Mouse (Mus musculus): ENCODE results near the gene Syndig1l. TPM values are rescaled to one million over a fixed set of nuclear protein-coding genes. Genes with fewer than 3 reads are reported as not detected.

The Syndig1l gene
- not detected in 4 replicates for total RNA-seq (2023)

DNA sequence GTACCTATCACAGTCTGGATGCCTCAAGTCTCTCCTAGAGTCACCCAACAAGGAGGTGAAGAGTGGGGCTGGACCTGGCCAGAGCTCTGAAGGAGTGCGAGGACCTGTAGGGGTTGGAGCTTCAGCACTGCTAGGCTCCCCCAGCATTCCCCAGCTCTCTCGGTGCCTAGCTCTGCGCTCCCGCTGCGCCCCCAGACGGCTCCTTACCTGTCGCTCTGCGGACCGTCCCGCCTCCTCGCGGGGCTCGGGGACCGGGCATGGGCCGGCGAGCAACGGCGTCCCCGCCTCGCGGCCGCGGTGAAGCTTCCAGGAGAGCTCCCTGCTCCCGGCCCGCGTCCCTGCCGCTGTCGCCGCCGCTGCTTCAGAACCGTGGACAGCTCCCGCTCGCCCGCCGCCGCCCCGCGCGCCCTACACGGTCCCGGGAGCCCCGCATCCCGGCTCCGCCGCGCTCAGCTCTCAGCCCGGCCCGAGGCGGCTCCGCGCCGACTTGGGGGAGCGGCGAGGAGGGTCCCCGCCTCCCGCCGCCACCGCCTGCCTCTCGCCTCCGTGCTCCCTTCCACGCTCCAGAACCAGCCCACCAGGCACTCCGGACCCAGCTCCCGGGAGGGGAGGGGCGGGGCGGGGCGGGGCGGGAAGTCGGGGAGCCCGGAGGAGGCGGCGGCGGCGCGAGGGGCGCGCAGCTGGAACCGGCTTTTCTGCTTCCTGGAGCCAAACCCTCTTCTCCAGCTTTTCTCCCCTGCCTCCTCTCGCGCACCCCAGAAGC, at the start of gene Syndig1l:
TSS of gene Syndig1l (minus strand) at position 513 of the 763 bp plus-strand sequence.

DNA sequence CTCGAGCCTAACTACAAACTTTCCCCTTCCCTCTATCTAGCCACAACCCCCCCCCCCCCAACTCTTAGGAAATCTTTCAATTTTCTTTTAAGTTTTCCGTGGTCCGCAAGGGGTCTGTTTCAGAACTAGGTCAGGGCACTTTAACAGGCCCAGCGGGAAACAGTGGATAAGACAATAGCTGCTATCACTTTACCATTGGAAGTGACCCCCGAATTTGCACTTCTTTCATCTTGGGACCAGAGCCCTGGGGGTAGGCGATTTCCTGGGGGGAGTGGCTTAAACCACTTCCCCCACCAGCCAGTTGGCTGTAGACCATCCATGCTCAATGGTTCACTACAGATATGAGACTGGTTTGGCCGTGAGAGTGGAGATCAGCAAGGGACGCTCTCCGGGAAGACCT, 58.0 kb downstream of the Syndig1l start, which contains the start of gene Vrtn:
TSS of gene Vrtn (plus strand) at position 366 of the 400 bp plus-strand sequence.

Other genes with a start within 250 kb of the Syndig1l start
- gene Aldh6a1, start 247.8 kb downstream of the Syndig1l start, total RNA-seq (2023): 6.7 to 11.9 TPM (median 7.9 TPM) in 4 replicates
- gene Lin52, start 247.4 kb downstream of the Syndig1l start, total RNA-seq (2023): 17.2 to 23.1 TPM (median 22.6 TPM) in 4 replicates
- not detected in 4 replicates for gene Vsx2, start 129.1 kb downstream of the Syndig1l start, total RNA-seq (2023)
- gene Abcd4, start 81.4 kb downstream of the Syndig1l start, total RNA-seq (2023): 17.5 to 20.0 TPM (median 18.4 TPM) in 4 replicates
- gene Vrtn, start 57.8 kb downstream of the Syndig1l start, total RNA-seq (2023): not detected in 4 replicates
- gene Npc2, start 74.3 kb upstream of the Syndig1l start, total RNA-seq (2023): 41.5 to 51.5 TPM (median 48.5 TPM) in 4 replicates
- 49.9 to 75.6 TPM (median 61.5 TPM) in 4 replicates for gene Isca2, start 74.4 kb upstream of the Syndig1l start, total RNA-seq (2023)
- gene Ltbp2, start 177.7 kb upstream of the Syndig1l start, total RNA-seq (2023): not detected in 4 replicates